Mouse (Mus musculus) stomach, postnatal 0 days (tissue): ENCODE measurements around the gene Sept5. TPM values are rescaled to one million over a fixed set of nuclear protein-coding genes. Genes with fewer than 3 reads are reported as not detected.

Experiments used
- ATAC-seq: fragments of 200-750 bp; cut with Nextera tagmentation; 2 replicates; pipeline ENCODE4 v1.8.0; 2017; ENCODE audit not compliant: low FRiP score, low TSS enrichment
- DNase-seq: peaks from one replicate; pipeline ENCODE4 v3.0.0-alpha.2; 2016; ENCODE audit warnings: low spot score
- H3K27ac ChIP-seq: fragments of 300-500 bp; sonication (generic); replicated peaks from 2 replicates; pipeline ENCODE4 v1.5.1; 2014; ENCODE audit warnings: mild to moderate bottlenecking, control low read depth
- H3K27me3 ChIP-seq: fragments of 300-500 bp; sonication (generic); 2 replicates; pipeline ENCODE4 v1.6.1; 2014; ENCODE audit warnings: low read length; ENCODE audit not compliant: control insufficient read depth, insufficient read depth
- H3K36me3 ChIP-seq: fragments of 300-500 bp; sonication (generic); 2 replicates; pipeline ENCODE4 v1.6.1; 2014; ENCODE audit warnings: low read length, mixed read lengths; ENCODE audit not compliant: control insufficient read depth, insufficient read depth
- H3K4me1 ChIP-seq: fragments of 300-500 bp; sonication (generic); replicated peaks from 2 replicates; pipeline ENCODE4 v1.6.1; 2014; ENCODE audit warnings: antibody characterized with exemption; ENCODE audit not compliant: control insufficient read depth, insufficient read depth
- H3K4me2 ChIP-seq: fragments of 300-500 bp; sonication (generic); replicated peaks from 2 replicates; pipeline ENCODE4 v1.6.1; 2014; ENCODE audit warnings: low read depth, mild to moderate bottlenecking, control low read depth, moderate library complexity
- H3K4me3 ChIP-seq: fragments of 300-500 bp; sonication (generic); 2 replicates; pipeline ENCODE4 v1.5.1; 2014; ENCODE audit warnings: low read depth, low read length, control low read depth
- H3K9ac ChIP-seq: fragments of 300-500 bp; sonication (generic); 2 replicates; pipeline ENCODE4 v1.6.1; 2014; ENCODE audit warnings: mild to moderate bottlenecking, low read length, control low read depth, mixed read lengths
- H3K9me3 ChIP-seq: fragments of 300-500 bp; sonication (generic); 2 replicates; pipeline ENCODE4 v1.6.1; 2016; ENCODE audit warnings: low read length; ENCODE audit not compliant: control insufficient read depth
- CTCF ChIP-seq: IDR thresholded peaks from 2 replicates; pipeline ENCODE4 v1.5.1; 2016; ENCODE audit warnings: antibody characterized with exemption, low read depth, mild to moderate bottlenecking, moderate library complexity
- EP300 ChIP-seq: optimal IDR thresholded peaks from 2 replicates; pipeline ENCODE3; 2016; ENCODE audit warnings: antibody characterized with exemption
- WGBS: fragments of 180-500 bp; shearing (Covaris S2); extraction: QIAGEN DNeasy Blood & Tissue Kit; methylation state at CpG from one replicate; pipeline ENCODE4 v1.1.7; 2014; 5-methylcytosine and 5-hydroxymethylcytosine counted together
- polyA plus RNA-seq: library from polyadenylated mRNA; unstranded; fragments of >200 nt; fragmentation: Nextera tagmentation; extraction: Ambion mirVana; gene quantifications from 2 replicates; pipeline ENCODE4 v1.2.1, GENCODE M21; 2015

Gene Sept5
- polyA plus RNA-seq, 1 experiment from 2014 or later = 38.0 TPM

GRCm38 (mm10) chr16:18622019-18622418 lies 7.7 kb downstream of the Sept5 start, which contains the start of gene Gp1bb:
Gene Gp1bb (minus strand): TSS chr16:18622403.
- H3K9ac ChIP-seq = no peak within 1 kb of the TSS
- WGBS = 42% methylated on average over 17 of the region's 17 CpGs

GRCm38 (mm10) chr16:18621362-18622001 lies 8.3 kb downstream of the Sept5 start:
- no peak for TF ChIP-seq EP300
- TF ChIP-seq CTCF = no peak
- 0 out of 2 replicates have a peak, but pooled peaks cover 2% of the 10 kb centered on the region for H3K4me1 ChIP-seq
- ATAC-seq (no peak), DNase-seq (no peak)
- H3K27ac ChIP-seq = no peak overlapping the region
- peak overlapping the region; percentile 46 for H3K4me3 ChIP-seq
- H3K27me3 ChIP-seq = peaks cover 28% of the 10 kb centered on the region
- 17% methylated on average over 38 of the region's 38 CpGs for WGBS
- no peaks in the 10 kb centered on the region; the same call in 1 of the 2 replicates for H3K36me3 ChIP-seq
- no peak overlapping the region for H3K9ac ChIP-seq
- H3K9me3 ChIP-seq = no peaks in the 10 kb centered on the region
- H3K4me2 ChIP-seq = peak overlapping the region; percentile 83

More at GRCm38 (mm10) chr16:18622019-18622418, 7.7 kb downstream of the Sept5 start, which contains the start of gene Gp1bb:
- Histone ChIP-seq H3K4me3 (peak within 1 kb of the TSS; percentile 46), H3K4me2 (peak within 1 kb of the TSS; percentile 83), H3K9me3 (no peaks in the 10 kb centered on the region), H3K36me3 (no peaks in the 10 kb centered on the region; the same call in 1 of the 2 replicates), H3K27me3 (peaks cover 28% of the 10 kb centered on the region), H3K27ac (no peak within 1 kb of the TSS), H3K4me1 (0 out of 2 replicates have a peak, but pooled peaks cover 2% of the 10 kb centered on the region)
- ATAC-seq (no peak), DNase-seq (no peak)
- no peak for TF ChIP-seq EP300
- TF ChIP-seq CTCF = no peak

- 2% methylated on average over 63 of the region's 74 CpGs for WGBS
- H3K4me2 ChIP-seq = peak overlapping the region; percentile 83
- TF ChIP-seq EP300 (no peak), CTCF (no peak)
- 0 out of 2 replicates have a peak overlapping the region, but pooled peaks have one; percentile 41 for H3K9ac ChIP-seq
- 0 out of 2 replicates have a peak, but pooled peaks cover 2% of the 10 kb centered on the region for H3K4me1 ChIP-seq
- peaks cover 28% of the 10 kb centered on the region for H3K27me3 ChIP-seq
- DNase-seq (no peak), ATAC-seq (0 out of 2 replicates have a peak, but pooled peaks have one; percentile 11)
- no peak overlapping the region for H3K27ac ChIP-seq
- no peaks in the 10 kb centered on the region; the same call in 1 of the 2 replicates for H3K36me3 ChIP-seq
- H3K9me3 ChIP-seq = no peaks in the 10 kb centered on the region
- peak overlapping the region; percentile 46 for H3K4me3 ChIP-seq
Measured at GRCm38 (mm10) chr16:18620601-18621361, 9.0 kb downstream of the Sept5 start.

- Histone ChIP-seq H3K36me3 (no peaks in the 10 kb centered on the region; the same call in 1 of the 2 replicates), H3K4me3 (no peak overlapping the region), H3K4me1 (0 out of 2 replicates have a peak, but pooled peaks cover 2% of the 10 kb centered on the region), H3K27ac (no peak overlapping the region), H3K9me3 (no peaks in the 10 kb centered on the region), H3K4me2 (peak overlapping the region; percentile 83; the same call in 1 of the 2 replicates), H3K27me3 (peaks cover 28% of the 10 kb centered on the region), H3K9ac (no peak overlapping the region)
- WGBS = 52% methylated on average over 6 of the region's 6 CpGs
- TF ChIP-seq CTCF (no peak), EP300 (no peak)
- DNase-seq (no peak), ATAC-seq (no peak)
Measured at GRCm38 (mm10) chr16:18620201-18620600, 9.6 kb downstream of the Sept5 start.

- 66% methylated on average over 4 of the region's 4 CpGs for WGBS
- DNase-seq = no peak
Measured at GRCm38 (mm10) chr16:18619110-18619509, 10.6 kb downstream of the Sept5 start.

More at GRCm38 (mm10) chr16:18619110-18619509, 10.6 kb downstream of the Sept5 start:
- Histone ChIP-seq H3K27me3 (peaks cover 24% of the 10 kb centered on the region), H3K36me3 (no peaks in the 10 kb centered on the region; the same call in 1 of the 2 replicates), H3K4me3 (no peak overlapping the region), H3K4me1 (0 out of 2 replicates have a peak, but pooled peaks cover 2% of the 10 kb centered on the region), H3K9ac (no peak overlapping the region), H3K4me2 (no peak overlapping the region), H3K27ac (no peak overlapping the region), H3K9me3 (no peaks in the 10 kb centered on the region)
- no peak for ATAC-seq
- TF ChIP-seq CTCF (no peak), EP300 (no peak)
